Mouse (Mus musculus): ENCODE measurements around the gene 1700016D06Rik.

Gene 1700016D06Rik

DNA sequence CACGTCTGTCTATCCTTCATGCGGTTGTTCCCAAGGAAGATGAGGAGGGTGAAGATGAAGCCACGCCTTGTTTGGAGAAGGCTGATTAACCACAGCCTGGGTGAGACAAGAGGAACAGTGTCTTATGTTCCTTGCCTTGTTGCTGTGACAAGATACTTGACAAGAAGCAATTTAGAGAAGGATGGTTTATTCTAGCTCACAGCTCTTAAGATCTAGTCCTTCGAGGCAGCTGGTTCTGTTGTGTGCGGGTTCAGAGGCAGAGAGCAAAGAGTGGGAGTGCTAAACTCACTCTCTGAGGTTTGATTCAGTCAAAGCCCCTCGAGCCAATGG is at the start of gene 1700016D06Rik:
Gene 1700016D06Rik, minus strand, starts transcription at position 31 of the 330 bp plus-strand sequence.
- no peak for TF ChIP-seq GATA4 (IDR thresholded peaks at IDR 0.05; ENCODE audit: insufficient replicate concordance, low read length)

DNA sequence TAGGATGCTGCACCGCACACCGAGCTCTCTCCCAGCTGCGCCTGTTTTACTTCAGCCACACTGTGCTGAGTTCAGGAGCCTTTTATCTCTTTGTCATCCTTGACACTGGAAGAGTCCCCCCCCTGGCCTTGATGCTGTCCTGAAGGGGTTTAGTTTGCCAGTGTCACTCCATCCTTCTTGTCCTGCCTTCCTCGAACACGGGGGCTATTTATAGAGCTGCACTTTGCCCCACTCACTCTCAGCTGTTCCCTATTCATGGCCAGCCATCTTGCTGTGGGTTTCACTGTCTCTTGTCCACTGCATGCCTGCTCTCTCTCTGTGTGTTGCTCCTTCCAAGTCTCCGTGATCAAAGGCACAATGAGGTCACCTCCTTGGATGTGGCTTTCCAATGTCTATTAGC is 48.6 kb upstream of the 1700016D06Rik start:
- TF ChIP-seq GATA4 (IDR thresholded peaks at IDR 0.05; ENCODE audit: insufficient replicate concordance, low read length) = no peak

DNA sequence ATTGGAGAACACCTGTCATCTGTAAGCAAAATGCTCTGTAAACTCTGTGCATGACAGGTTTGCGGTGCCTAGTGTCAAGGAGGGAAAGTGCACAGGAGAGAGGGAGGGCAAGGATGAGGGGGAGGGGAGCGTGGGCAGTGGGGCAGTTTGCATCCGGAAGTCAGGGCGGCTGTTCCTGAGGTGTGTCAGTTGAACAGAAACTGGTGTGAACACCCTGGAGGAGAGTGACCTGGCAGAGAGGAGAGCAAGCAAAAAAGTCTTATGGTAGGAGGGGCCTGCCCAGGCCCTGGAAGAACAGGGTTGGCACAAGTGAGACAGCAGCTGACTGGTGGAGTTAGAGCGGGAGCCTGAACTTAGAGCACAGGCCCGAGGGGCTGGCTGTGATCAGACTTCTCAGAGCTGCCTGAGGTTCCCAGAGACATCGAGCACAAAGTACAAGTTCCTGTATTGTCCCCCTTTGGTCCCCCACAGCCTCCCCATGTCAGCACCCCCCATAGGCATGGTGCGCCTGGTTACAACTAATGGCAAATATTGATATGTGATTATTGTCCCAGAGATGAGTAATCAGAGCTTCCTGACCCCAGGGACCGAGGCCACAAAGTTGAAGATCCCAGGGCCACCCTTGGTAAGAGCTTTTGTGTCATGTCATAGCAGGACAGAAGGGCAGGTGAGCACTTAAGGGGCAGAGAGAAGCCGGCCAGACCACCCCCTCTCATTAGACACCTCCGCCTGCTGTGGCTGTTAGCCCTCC is 46.2 kb upstream of the 1700016D06Rik start:
- TF ChIP-seq GATA4 (IDR thresholded peaks at IDR 0.05; ENCODE audit: insufficient replicate concordance, low read length) = no peak

DNA sequence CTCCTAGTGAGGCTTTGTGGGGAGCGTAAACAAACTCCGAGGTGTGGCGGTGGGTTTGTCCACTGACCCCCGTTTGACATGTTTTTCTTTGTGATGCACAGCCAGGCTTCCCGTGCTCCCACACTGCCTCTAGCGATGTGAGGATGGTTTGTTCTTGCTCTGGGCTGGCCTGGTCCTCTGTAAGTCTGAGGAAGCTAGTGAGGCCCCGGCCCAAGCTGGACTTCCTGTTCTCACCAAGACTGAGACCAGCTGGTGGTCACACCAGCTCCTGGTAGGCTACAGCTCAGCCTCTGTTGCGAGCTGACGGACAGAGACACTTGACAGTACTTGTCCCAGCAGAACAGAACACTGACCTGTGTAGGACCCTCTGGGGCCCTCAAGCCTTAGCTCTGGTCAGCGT is 42.7 kb upstream of the 1700016D06Rik start:
- TF ChIP-seq GATA4 (IDR thresholded peaks at IDR 0.05; ENCODE audit: insufficient replicate concordance, low read length) = no peak

DNA sequence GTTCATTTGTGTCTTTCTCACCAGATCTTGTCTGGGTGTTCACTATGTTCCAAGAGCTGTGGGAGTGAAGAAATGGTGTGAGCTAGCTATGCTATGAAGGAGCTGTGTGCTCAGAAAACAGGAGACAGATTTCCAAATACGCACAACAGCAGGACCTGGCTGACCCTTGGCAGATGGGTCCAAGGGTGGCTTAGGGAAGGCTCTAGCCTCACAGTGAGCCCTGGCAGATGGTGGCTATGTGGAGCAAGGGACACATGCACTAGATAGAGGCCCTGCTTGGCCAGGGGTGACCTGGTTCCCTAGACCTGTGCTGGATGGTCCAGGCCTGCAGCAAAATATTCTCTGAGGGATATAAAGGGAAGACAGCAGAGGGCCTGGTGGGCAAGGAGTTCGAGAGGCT is 40.0 kb upstream of the 1700016D06Rik start:
- TF ChIP-seq GATA4 (IDR thresholded peaks at IDR 0.05; ENCODE audit: insufficient replicate concordance, low read length) = no peak

DNA sequence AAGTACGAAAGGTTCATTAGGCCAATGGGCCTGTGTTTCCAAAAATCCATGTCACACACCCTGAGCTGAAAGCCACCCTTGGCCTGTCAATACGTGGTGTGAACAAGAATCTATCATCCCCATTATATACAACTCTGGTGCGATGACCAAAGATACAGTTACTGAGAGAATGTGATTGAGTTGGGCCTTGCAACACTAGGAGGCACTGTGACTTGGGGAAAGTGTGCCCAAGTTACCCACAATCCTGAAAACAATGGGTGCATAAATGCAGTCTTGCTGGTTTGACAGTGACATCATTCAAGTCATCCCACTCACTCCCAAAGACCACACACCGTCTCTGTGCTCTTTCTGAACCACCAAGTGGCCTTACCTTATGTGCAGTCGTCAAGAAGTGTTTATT is 38.2 kb upstream of the 1700016D06Rik start:
- TF ChIP-seq GATA4 (IDR thresholded peaks at IDR 0.05; ENCODE audit: insufficient replicate concordance, low read length) = no peak

DNA sequence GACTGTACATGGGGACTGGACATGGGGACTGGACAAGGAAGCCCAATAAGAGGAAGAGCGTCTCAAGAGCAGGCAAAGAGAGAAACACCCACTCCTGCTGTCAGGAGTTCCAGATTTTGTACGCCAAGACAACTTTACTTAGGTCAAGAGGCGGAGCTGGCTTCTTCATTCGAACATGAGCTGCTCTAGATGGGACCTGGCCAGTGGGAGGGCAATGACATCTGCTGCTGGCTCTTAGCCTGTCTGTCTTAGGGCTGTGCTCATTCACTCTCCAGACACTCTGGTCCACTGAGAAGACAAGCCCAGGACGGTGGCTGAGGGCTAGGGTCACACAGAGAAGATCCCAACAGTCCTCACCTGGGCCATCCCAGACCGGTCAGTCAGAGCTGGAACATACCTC is 36.2 kb upstream of the 1700016D06Rik start:
- TF ChIP-seq GATA4 (IDR thresholded peaks at IDR 0.05; ENCODE audit: insufficient replicate concordance, low read length) = no peak

DNA sequence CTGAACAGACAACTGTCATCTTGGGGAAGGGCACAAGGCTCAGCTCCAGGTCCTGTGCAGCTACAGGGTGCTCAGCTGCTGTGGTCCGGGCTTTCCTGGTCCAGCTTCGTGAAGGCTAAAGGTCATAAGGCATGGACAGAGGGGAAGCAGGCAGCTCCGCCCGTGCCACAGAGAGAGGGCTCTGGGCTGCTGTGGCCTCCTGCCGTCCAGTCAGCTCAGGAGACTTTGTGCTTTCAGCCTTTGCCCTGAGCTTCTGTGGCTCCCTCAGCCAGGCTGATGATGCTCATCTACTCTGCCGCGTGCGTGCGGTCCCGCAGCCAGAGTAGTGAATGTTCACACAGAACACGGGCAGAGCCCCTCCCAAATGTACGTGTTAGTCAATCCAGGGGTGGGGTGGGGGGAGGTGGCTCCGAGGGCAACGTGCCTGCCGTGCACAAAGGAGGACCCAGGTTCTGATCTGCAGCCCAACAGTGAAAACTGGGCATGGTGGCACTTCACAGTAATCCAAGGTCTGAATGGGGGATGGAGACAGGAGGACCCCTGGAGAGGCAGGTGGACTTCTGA is 34.9 kb upstream of the 1700016D06Rik start:
- TF ChIP-seq GATA4 (IDR thresholded peaks at IDR 0.05; ENCODE audit: insufficient replicate concordance, low read length) = no peak

DNA sequence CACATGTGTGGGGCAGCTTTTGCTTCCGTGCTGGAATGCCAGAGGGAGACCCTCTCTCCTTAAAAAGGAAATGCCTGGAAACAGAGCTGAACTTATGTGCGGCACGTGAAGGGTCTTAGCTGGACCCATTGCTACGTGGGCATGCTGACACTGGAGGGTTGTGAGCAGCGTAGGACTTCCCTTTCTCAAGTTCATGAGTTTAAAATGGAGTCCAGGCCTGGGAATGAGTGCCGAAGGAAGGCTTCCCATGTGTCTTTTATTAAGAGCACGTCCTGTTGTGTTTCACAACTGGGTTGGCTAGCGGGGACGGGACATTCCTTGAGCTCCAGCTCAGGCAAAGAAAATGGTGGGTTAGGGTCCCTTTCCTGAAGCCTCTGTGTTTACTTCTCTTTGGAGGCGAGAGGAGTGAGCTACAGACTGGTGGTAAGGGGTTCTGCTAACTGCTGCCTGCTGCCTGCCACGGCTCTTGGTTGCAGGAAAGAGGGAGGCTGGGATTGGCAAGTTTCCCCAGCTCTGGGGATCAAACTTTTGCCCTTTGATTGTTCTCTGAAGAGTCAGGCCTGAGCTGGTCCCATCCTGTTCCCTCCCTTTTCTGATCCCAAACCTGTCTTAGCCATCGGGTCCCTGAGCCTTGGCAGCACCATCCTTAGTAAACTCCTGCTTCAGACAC is 29.5 kb upstream of the 1700016D06Rik start:
- TF ChIP-seq GATA4 (IDR thresholded peaks at IDR 0.05; ENCODE audit: insufficient replicate concordance, low read length) = no peak

DNA sequence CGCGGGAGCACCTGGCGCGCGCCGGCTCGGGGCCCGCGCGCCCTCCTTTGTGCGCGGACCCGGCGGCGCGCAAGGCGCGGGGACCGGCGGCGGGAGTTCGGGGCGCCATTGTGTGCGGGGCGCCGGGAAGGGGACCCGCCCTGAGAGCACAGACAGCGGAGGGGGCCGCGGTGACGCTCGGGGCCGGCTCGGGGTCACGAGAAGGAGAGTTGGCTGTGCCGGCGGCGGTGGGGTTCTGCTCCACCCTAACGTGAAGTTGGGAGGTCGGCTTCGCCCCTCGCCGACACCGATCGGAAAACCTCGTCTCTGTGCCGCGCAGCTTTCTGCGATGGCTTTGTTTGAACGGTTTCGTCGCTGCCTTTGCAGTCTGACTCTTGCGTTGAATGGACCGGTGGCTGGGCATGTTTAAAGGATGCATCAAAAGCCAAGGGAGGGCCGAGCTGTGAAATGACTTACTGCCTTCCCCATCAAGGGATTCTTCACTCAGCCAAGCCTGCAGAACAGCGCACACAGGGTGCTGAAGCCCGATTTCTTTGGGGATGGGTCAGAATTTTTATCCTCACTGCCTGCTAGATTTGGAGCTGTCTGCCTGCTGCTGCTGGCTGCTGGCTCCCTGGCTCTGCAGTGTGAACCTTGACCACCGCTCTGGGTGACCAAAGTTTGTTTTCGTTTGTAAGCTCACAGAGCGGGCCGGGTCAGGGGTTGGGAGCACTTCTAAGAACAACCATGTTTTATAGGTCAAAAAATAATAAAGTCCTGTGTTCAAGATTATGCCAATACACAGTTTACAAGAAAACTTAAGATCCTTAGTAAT is 27.8 kb upstream of the 1700016D06Rik start:
- TF ChIP-seq GATA4 (IDR thresholded peaks at IDR 0.05; ENCODE audit: insufficient replicate concordance, low read length) = no peak

DNA sequence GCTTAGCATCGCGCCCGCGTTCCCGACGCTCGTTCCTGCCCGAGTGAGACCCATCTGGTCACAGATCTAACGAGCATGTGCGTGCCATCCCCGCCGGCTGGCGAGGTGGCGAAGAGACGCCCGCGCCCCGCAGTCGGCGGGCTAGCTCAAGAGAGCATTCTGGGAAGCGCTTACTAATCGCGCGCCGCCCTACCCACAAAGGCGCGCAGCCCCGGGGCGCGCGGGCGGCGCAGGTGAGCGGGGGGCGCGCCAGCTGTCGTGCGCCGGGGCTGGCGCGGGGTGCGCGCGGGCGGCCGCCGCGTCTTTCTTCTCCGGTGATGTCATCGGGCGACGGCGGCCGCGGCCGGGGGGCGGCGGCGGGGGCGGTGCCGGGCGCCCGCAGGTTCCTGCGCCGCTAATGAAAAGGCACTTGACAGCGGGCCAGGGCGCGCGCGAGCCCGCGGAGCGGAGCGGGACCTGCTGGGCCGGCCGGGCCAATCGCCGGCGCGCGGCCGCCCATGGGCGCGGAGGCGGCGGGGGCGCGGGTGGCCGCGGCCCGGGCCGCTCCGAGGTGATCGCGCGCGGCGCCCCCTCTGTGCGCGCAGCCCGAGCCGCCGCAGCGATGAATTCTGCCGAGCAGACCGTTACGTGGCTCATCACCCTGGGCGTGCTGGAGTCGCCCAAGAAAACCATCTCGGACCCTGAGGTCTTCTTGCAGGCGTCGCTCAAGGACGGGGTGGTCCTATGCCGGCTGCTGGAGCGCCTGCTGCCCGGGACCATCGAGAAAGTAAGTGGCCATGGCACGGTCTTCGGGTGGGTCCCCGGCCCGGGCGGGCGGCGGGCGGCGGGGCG is 27.0 kb upstream of the 1700016D06Rik start, which contains the start of gene Arhgef7:
Gene Arhgef7, plus strand, starts transcription at position 71 of the 831 bp plus-strand sequence.
- TF ChIP-seq GATA4 (IDR thresholded peaks at IDR 0.05; ENCODE audit: insufficient replicate concordance, low read length) = no peak

DNA sequence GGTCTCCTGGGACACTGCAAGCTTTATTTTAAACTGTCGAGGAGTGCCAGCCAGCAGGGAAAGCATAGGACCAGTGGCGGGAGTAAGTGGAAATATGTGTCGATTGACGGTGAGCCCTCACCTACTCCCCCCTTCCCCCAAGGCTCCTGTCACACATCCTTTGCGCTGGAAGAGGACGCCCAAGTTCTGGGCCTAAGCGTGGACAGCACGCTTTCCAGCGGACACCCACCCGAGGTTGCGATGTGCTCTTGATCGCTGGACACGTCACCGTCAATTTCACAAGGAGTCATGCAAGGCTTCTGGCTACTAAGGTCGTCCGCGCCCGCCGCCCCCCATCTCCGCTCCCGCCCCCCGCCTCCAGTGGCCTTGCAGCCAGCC is 26.4 kb upstream of the 1700016D06Rik start:
- TF ChIP-seq GATA4 (IDR thresholded peaks at IDR 0.05; ENCODE audit: insufficient replicate concordance, low read length) = no peak

DNA sequence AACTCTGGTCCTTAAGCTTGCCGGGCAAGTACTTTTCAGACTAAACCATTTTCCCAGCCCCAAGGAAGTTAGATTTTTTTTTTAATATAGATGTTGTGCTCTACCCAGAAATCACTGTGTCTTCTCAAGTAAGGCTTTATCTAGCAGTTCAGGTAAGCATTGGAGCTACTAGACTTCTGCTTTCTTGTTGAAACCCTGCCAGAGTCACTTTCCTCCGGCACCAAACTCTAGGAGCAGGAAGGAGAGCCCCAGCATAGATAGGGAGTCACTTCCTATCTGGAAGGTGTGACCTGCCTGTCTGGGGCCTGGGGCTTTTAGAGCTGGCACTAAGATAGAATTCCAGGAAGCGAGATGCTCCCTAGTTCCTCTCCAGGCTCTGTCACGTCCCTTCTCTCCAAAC is 16.3 kb upstream of the 1700016D06Rik start:
- TF ChIP-seq GATA4 (IDR thresholded peaks at IDR 0.05; ENCODE audit: insufficient replicate concordance, low read length) = no peak

DNA sequence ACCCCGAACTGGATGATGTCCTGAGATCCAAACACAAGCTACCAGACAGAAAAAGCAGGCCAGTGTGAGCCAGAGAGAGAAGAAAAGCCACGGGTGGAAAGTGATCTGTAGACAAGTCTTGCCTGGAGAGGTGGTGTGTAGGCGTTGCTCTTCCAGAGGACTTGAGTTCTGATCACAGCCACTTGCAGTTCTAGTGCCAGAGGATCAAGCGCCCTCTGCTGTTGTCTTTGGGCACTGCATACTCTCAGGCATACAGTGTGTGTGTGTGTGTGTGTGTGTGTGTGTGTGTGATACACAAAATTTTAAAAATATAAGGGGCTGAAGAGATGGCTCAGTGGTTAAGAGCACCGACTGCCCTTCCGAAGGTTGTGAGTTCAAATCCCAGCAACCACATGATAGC is 11.4 kb upstream of the 1700016D06Rik start:
- TF ChIP-seq GATA4 (IDR thresholded peaks at IDR 0.05; ENCODE audit: insufficient replicate concordance, low read length) = no peak

DNA sequence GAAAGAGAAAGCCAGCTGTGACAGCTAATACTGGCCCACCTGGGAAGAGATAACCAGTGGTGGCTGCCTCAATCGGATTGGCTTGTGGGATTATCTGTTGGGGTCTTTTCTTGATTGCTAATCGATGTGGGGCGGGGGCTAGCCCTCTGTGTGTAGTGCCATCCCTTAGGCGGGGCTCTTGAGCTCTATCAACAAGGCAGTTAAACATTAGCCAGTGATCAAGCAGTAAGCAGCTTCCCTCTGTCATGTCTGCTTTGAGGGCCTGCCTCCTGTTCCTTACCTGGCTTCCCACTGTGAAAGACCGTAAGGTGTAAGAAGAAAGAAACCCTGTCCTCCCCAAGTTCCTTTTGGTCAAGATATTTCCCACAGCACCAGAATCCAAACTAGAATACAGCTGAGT is 9.6 kb upstream of the 1700016D06Rik start:
- no peak for TF ChIP-seq GATA4 (IDR thresholded peaks at IDR 0.05; ENCODE audit: insufficient replicate concordance, low read length)

All from liver, adult (tissue).